Mouse (Mus musculus): ENCODE results near the gene 1600015I10Rik. TPM values are rescaled to one million over a fixed set of nuclear protein-coding genes. Genes with fewer than 3 reads are reported as not detected.
A peak's percentile ranks its signal among the peaks of the same experiment; 100 is the strongest.

1600015I10Rik gene
- polyA plus RNA-seq, 1 experiment from 2014 or later = not detected

DNA sequence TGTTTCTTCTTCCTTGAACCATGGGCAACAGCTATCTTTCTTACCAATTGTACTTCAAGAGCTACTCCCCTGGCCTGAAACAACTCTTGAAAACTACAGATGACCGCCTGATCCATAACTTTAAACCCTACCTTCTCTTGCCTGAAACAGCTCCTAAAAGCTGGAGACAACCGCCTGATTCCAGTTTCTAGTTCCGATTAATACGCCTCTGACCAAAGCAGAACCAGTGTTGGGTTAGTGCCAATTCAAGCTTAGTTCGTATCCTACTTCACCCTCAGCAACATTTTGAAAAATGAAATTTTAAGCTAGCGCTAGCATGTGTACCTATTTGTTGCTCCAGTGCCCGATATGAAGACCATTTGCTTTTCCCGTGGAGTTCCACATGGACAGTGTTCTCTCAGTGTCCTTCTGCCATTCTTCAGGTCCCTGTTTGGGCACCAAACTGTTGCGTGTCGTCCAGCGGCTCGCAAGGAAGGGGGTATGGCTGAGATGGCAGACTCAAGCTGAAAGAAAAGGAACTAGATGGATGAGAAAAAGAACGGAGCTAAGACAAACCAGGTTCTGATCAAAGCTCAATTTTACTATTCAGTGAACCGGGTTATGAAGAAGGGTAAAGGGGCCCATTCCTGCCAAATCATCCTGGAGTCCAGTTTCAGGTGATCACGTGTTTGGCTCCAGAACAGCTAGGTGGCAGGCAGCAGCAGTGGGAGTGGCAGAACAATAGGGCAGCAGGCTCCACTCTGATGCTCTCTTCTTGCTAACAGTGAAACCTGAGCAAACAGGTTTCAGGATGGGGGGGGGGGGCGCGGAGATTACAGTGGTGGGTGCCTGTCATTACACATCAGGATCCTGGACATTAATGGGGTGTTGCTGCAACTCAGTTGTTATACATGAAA, 26.9 kb upstream of the 1600015I10Rik start:
- no peak for TF ChIP-seq CTCF (IDR thresholded peaks at IDR 0.05; ENCODE audit: low read depth)
- TF ChIP-seq EP300 (IDR thresholded peaks at IDR 0.05; ENCODE audit: low read depth) = no peak
- WGBS (ENCODE audit: insufficient replicate concordance) = 78% methylated on average over 15 of the region's 17 CpGs
- Histone ChIP-seq H3K4me1 (ENCODE audit: insufficient read depth) (no peaks in the 10 kb centered on the region; the same call in 1 of the 2 replicates), H3K27me3 (ENCODE audit: insufficient read depth, low read length) (no peaks in the 10 kb centered on the region), H3K36me3 (replicated peaks; ENCODE audit: insufficient read depth, low read length) (no peaks in the 10 kb centered on the region), H3K9me3 (ENCODE audit: low read length) (no peaks in the 10 kb centered on the region), H3K27ac (ENCODE audit: low read depth) (no peak overlapping the region), H3K4me2 (ENCODE audit: low read depth, low read length) (no peak overlapping the region), H3K4me3 (ENCODE audit: low read depth, low read length) (no peak overlapping the region), H3K9ac (replicated peaks) (no peak overlapping the region)
- DNase-seq = no peak
- ATAC-seq = no peak

DNA sequence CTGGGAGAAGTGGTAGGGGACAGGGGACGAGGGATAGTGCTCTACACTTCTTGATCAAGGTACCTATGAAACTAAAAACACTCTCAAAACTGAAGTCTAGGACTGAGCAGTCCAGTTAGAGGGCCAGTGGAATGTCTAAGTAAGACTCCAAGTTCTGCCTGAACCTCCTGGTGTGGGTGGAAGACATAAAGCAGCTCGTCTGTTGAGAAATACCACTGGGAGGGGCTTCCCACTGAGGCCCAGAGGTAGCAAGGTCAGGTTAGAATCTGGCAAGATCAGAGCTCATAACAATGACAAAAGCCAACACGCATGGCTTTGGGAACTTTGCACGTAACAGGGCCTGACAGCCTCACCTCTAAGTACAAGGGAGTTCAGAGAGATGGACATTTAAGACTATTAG, 26.3 kb upstream of the 1600015I10Rik start:
- no peak for ATAC-seq
- no peak overlapping the region for H3K4me3 ChIP-seq (ENCODE audit: low read depth, low read length)
- no peaks in the 10 kb centered on the region for H3K27me3 ChIP-seq (ENCODE audit: insufficient read depth, low read length)
- no peak overlapping the region for H3K9ac ChIP-seq (replicated peaks)
- no peaks in the 10 kb centered on the region for H3K9me3 ChIP-seq (ENCODE audit: low read length)
- DNase-seq = no peak
- no peak for TF ChIP-seq CTCF (IDR thresholded peaks at IDR 0.05; ENCODE audit: low read depth)
- 61% methylated on average over 4 of the region's 4 CpGs for WGBS (ENCODE audit: insufficient replicate concordance)
- H3K36me3 ChIP-seq (replicated peaks; ENCODE audit: insufficient read depth, low read length) = no peaks in the 10 kb centered on the region
- H3K4me1 ChIP-seq (ENCODE audit: insufficient read depth) = no peaks in the 10 kb centered on the region; the same call in 1 of the 2 replicates
- H3K27ac ChIP-seq (ENCODE audit: low read depth) = no peak overlapping the region
- H3K4me2 ChIP-seq (ENCODE audit: low read depth, low read length) = no peak overlapping the region

DNA sequence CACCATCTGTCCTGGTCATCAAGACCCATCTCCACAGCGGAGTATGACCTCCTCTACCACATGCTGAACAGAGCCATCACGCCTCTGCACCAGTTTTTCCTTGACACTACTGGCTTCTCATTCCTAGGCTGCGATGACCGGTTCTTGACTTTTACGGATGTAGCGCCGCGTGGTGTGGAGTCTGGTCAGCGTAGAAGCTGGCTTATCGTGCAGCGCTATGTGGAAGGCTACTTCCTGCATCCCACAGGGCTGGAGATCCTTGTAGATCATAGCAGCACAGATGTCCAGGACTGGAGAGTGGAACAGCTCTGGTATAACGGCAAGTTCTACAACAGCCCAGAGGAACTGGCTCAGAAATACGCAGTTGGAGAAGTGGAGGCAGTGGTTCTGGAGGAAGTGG, 24.1 kb upstream of the 1600015I10Rik start:
- DNase-seq (no peak), ATAC-seq (no peak)
- Histone ChIP-seq H3K4me3 (ENCODE audit: low read depth, low read length) (no peak overlapping the region), H3K4me1 (ENCODE audit: insufficient read depth) (no peaks in the 10 kb centered on the region; the same call in 1 of the 2 replicates), H3K36me3 (replicated peaks; ENCODE audit: insufficient read depth, low read length) (no peaks in the 10 kb centered on the region), H3K9me3 (ENCODE audit: low read length) (no peaks in the 10 kb centered on the region), H3K27me3 (ENCODE audit: insufficient read depth, low read length) (no peaks in the 10 kb centered on the region), H3K27ac (ENCODE audit: low read depth) (no peak overlapping the region), H3K9ac (replicated peaks) (no peak overlapping the region), H3K4me2 (ENCODE audit: low read depth, low read length) (no peak overlapping the region)
- 71% methylated on average over 13 of the region's 13 CpGs for WGBS (ENCODE audit: insufficient replicate concordance)
- TF ChIP-seq CTCF (IDR thresholded peaks at IDR 0.05; ENCODE audit: low read depth) = no peak
- TF ChIP-seq EP300 (IDR thresholded peaks at IDR 0.05; ENCODE audit: low read depth) = no peak

DNA sequence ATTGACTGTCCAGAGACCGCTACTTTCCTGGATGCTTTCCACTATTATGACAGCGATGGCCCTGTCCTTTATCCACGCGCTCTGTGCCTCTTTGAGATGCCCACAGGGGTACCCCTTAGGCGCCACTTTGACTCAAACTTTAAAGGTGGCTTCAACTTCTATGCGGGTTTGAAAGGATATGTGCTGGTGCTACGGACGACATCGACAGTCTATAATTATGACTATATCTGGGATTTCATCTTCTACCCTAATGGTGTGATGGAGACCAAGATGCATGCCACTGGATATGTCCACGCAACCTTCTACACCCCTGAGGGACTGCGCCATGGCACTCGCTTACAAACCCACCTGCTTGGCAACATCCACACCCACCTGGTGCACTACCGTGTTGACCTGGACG, 23.3 kb upstream of the 1600015I10Rik start:
- DNase-seq (no peak), ATAC-seq (no peak)
- Histone ChIP-seq H3K27me3 (ENCODE audit: insufficient read depth, low read length) (no peaks in the 10 kb centered on the region), H3K36me3 (replicated peaks; ENCODE audit: insufficient read depth, low read length) (no peaks in the 10 kb centered on the region), H3K4me3 (ENCODE audit: low read depth, low read length) (no peak overlapping the region), H3K4me2 (ENCODE audit: low read depth, low read length) (no peak overlapping the region), H3K9ac (replicated peaks) (no peak overlapping the region), H3K9me3 (ENCODE audit: low read length) (no peaks in the 10 kb centered on the region), H3K4me1 (ENCODE audit: insufficient read depth) (no peaks in the 10 kb centered on the region; the same call in 1 of the 2 replicates), H3K27ac (ENCODE audit: low read depth) (no peak overlapping the region)
- 88% methylated on average over 14 of the region's 14 CpGs for whole genome bisulfite sequencing (ENCODE audit: insufficient replicate concordance)
- TF ChIP-seq EP300 (IDR thresholded peaks at IDR 0.05; ENCODE audit: low read depth) (no peak), CTCF (IDR thresholded peaks at IDR 0.05; ENCODE audit: low read depth) (no peak)

DNA sequence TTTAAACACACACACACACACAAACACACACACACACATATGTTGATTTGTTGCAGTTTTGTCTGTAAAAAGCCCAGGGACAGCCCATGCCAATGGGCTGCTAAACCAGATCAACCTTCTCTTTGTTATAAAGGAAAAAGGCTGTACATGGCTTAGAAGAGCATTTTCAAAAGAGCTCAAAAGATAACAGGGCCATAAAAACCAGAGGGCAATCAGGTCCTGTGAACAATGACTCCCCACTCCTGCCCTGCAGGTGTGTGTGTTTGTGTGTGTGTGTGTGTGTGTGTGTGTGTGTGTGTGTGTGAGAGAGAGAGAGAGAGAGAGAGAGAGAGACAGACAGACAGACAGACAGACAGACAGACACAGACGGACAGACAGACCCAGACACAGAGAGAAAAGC, 20.5 kb upstream of the 1600015I10Rik start:
- Histone ChIP-seq H3K9me3 (ENCODE audit: low read length) (no peaks in the 10 kb centered on the region), H3K27me3 (ENCODE audit: insufficient read depth, low read length) (no peaks in the 10 kb centered on the region), H3K36me3 (replicated peaks; ENCODE audit: insufficient read depth, low read length) (no peaks in the 10 kb centered on the region), H3K27ac (ENCODE audit: low read depth) (no peak overlapping the region), H3K9ac (replicated peaks) (no peak overlapping the region), H3K4me2 (ENCODE audit: low read depth, low read length) (no peak overlapping the region), H3K4me3 (ENCODE audit: low read depth, low read length) (no peak overlapping the region), H3K4me1 (ENCODE audit: insufficient read depth) (no peaks in the 10 kb centered on the region)
- no peak for DNase-seq
- 74% methylated on average over 1 of the region's 1 CpGs for WGBS (ENCODE audit: insufficient replicate concordance)
- TF ChIP-seq CTCF (IDR thresholded peaks at IDR 0.05; ENCODE audit: low read depth) = no peak
- TF ChIP-seq EP300 (IDR thresholded peaks at IDR 0.05; ENCODE audit: low read depth) = no peak
- ATAC-seq = no peak

DNA sequence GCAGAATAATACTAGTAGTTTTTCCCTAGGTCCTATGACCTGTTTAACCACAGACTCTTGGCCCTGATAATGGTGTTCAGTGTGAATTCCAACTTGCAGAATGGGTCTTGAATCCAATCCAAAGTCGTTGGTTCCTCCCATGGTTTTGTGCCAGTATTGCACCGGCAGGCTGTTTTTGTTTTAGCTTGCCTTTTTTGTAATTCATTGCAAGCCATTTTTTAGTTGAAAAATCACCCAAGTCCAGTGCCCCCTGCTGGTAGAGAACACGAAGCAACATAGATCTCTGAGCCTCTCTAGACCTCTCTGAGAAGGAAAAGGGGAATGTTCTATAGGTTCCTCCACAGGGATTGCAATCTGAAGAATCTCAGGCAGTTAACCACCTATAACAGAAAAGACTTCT, 17.7 kb upstream of the 1600015I10Rik start:
- Histone ChIP-seq H3K4me2 (ENCODE audit: low read depth, low read length) (no peak overlapping the region), H3K27ac (ENCODE audit: low read depth) (no peak overlapping the region), H3K4me1 (ENCODE audit: insufficient read depth) (no peaks in the 10 kb centered on the region), H3K4me3 (ENCODE audit: low read depth, low read length) (no peak overlapping the region), H3K9me3 (ENCODE audit: low read length) (no peaks in the 10 kb centered on the region), H3K36me3 (replicated peaks; ENCODE audit: insufficient read depth, low read length) (no peaks in the 10 kb centered on the region), H3K9ac (replicated peaks) (no peak overlapping the region), H3K27me3 (ENCODE audit: insufficient read depth, low read length) (no peaks in the 10 kb centered on the region)
- peak; percentile 65 for TF ChIP-seq CTCF (IDR thresholded peaks at IDR 0.05; ENCODE audit: low read depth)
- TF ChIP-seq EP300 (IDR thresholded peaks at IDR 0.05; ENCODE audit: low read depth) = no peak
- 17% methylated on average over 3 of the region's 3 CpGs for WGBS (ENCODE audit: insufficient replicate concordance)
- DNase-seq (no peak), ATAC-seq (no peak)

Data from liver, postnatal 0 days (tissue).